Comparison of ENCODE assay signal across 8 mouse cellular contexts in genomic region chr1:105092309-105092904, GRCm38 (mm10).
DNase-seq lines count a peak whose midpoint lies in the region; ATAC-seq lines count a peak whose summit lies in the region.

No protein-coding gene starts in this region.

- intact Hi-C loops in heart, postnatal 10 days (cut with DNase I): loop anchor here (2.0 to 5.0 kb wide), 5 partner anchors 105 to 536 kb away; no protein-coding TSS in a partner anchor

- H3K4me3 ChIP-seq in neural tube, embryonic 14.5 days (ENCODE audit: low read depth, low read length): no peak overlapping the region

- no peaks in the 10 kb centered on the region for H3K4me1 ChIP-seq in neural tube, embryonic 14.5 days (ENCODE audit: control insufficient read depth, insufficient read depth, low read length)

- 32% methylated on average over 6 of the region's 6 CpGs for WGBS in neural tube, embryonic 14.5 days

- no peaks in the 10 kb centered on the region for H3K36me3 ChIP-seq in neural tube, embryonic 14.5 days (ENCODE audit: control insufficient read depth, insufficient read depth, low read length)

- H3K27ac ChIP-seq in neural tube, embryonic 14.5 days (ENCODE audit: low read depth, low read length): no peak overlapping the region

- H3K9me3 ChIP-seq in neural tube, embryonic 14.5 days (ENCODE audit: control insufficient read depth, low read length): no peaks in the 10 kb centered on the region

- H3K4me2 ChIP-seq in neural tube, embryonic 14.5 days (ENCODE audit: low read depth, low read length): no peak overlapping the region

- no peak overlapping the region for H3K9ac ChIP-seq in neural tube, embryonic 14.5 days (replicated peaks; ENCODE audit: low read depth, low read length)

- no peaks in the 10 kb centered on the region for H3K27me3 ChIP-seq in neural tube, embryonic 14.5 days (ENCODE audit: control insufficient read depth, insufficient read depth, low read length)

- peak; percentile 67 for ATAC-seq in neural tube, embryonic 14.5 days (ENCODE audit: low read depth)

- peak; percentile 21 for DNase-seq in ovary, postnatal 14 days (ENCODE audit: low spot score)
- DNase-seq in ovary, adult 18-20 months (ENCODE audit: low spot score): no peak
- DNase-seq in cerebellum, adult 9-11 months: peak; percentile 21
- DNase-seq in heart, postnatal 10 days: peak; percentile 56 to 68
- peak; percentile 20 to 35 for DNase-seq in kidney, postnatal 4 days
- no peak for DNase-seq in right cerebral cortex, postnatal 25 days
- DNase-seq in spleen, postnatal 10 days (ENCODE audit: low spot score in 2 of 2): no peak

Comparison
In these comparisons a context has a peak if more than half of its experiments do, and no peak if none do; other contexts are left out.
1. DNase-seq: peak in ovary, postnatal 14 days (single experiment), cerebellum, adult 9-11 months (single experiment), heart, postnatal 10 days (2 of 2) and kidney, postnatal 4 days (2 of 2); none in ovary, adult 18-20 months (single experiment), right cerebral cortex, postnatal 25 days (single experiment) and spleen, postnatal 10 days (0 of 2).